Mouse (Mus musculus): ENCODE results near the gene Usp29. TPM values are rescaled to one million over a fixed set of nuclear protein-coding genes. Genes with fewer than 3 reads are reported as not detected.

The Usp29 gene
- total and polyA plus RNA-seq, 3 experiments = not detected

DNA sequence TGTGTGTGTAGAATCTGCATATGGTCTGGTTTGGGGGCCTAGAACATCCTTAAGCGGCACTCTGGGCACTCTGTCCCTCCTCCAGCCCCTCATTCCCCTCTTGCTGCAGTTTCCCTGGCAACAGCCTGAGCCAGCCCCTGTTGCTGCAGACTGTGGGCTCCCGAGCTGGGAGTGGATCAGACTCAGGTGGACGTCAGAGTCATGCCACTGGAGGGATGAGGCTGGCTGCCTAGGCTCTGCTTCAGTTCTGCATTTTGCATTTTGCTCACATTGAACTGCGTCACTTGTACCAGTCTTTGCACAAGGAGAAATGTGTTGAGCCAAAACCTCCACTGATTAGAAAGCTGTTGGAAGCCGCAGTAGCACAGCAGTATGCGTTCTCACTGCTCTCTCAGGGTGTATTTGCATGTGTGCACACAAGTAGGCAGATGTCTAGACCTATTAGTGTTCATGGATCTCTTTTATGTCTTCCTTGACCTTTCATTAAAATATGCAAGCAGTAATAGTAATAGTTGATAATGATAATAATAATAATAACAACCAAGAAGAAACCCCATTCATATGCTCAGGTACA, 151.2 kb downstream of the Usp29 start:
- DNase-seq (ENCODE audit: extremely low read depth) = no peak
- Histone ChIP-seq H3K36me3 (replicated peaks in 1 of 2; ENCODE audit: control insufficient read depth in 1 of 2, insufficient read depth in 1 of 2, low read length in 1 of 2) (no peaks in the 10 kb centered on the region), H3K27me3 (replicated peaks) (no peaks in the 10 kb centered on the region), H3K4me1 (ENCODE audit: control insufficient read depth in 1 of 2, insufficient read depth in 2 of 2) (no peaks in the 10 kb centered on the region), H3K4me2 (ENCODE audit: insufficient read depth, low read depth, poor library complexity, severe bottlenecking) (no peak overlapping the region), H3K4me3 (replicated peaks in 1 of 3; ENCODE audit: low read depth in 2 of 3, low read length in 2 of 3, poor library complexity in 1 of 3) (no peak overlapping the region), H3K9me3 (replicated peaks; ENCODE audit: low read length) (peaks cover 32% of the 10 kb centered on the region), H3K27ac (ENCODE audit: insufficient read depth, low read depth) (no peak overlapping the region), H3K9ac (ENCODE audit: insufficient read depth, low read depth) (no peak overlapping the region), H3K79me2 (replicated peaks; ENCODE audit: control insufficient read depth, extremely low read depth, insufficient read depth, poor library complexity, severe bottlenecking) (no peaks in the 10 kb centered on the region)
- in situ Hi-C loops (cut with MboI; ENCODE audit: low pct_ligation_motif_present, low pct_unique_long_range_greater_than_20kb, low sequenced_read_pairs) = no loop called here
- TF ChIP-seq PAX5 (IDR thresholded peaks at IDR 0.05; ENCODE audit: low read length) (no peak), CHD1 (IDR thresholded peaks at IDR 0.05; ENCODE audit: low read depth, low read length) (no peak), IRF4 (IDR thresholded peaks at IDR 0.05; ENCODE audit: low read depth, low read length) (no peak), ETS1 (conservative IDR thresholded peaks at IDR 0.05; ENCODE audit: low read depth, low read length) (no peak)
- dilution Hi-C loops (cut with MboI; ENCODE audit: extremely low pct_ligation_motif_present, extremely low pct_unique_long_range_greater_than_20kb, low sequenced_read_pairs) = no loop called here

DNA sequence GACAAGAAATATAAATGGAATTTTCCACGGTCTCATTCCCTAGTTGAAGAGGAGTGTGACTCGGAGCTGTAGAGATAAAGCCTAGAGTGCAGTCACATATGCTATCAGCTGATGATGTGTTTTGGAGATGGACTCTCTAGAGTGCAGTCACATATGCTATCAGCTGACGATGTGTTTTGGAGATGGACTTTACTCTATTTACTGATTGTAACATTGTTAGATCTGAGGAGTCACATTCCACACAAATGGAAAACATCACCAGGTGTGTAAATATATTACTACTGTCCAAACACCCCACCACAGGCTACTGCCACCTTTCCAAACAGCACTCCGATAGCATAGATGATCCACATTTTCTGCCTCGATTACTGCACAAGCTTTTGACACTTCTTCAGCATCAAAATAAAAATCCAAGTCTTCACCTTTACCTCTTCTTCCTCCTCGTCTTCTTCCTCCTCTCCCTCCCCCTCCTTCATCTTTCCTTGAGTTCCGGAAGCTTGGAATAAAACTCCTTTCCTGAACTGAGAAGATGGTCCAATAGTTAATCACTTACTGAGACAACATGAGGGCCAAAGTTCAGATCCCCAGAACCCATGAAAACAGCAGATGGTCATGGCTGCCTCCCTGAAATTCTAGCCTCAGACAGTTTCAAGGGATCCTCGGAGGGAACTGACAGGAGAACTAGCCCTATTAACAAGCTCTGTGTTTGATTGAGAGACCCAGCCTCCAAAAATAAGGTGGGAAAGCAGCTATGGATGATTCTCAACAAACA, 153.2 kb downstream of the Usp29 start:
- dilution Hi-C loops (cut with MboI; ENCODE audit: extremely low pct_ligation_motif_present, extremely low pct_unique_long_range_greater_than_20kb, low sequenced_read_pairs) = no loop called here
- no peak for DNase-seq (ENCODE audit: extremely low read depth)
- Histone ChIP-seq H3K27me3 (replicated peaks) (no peaks in the 10 kb centered on the region), H3K4me3 (replicated peaks in 1 of 3; ENCODE audit: low read depth in 2 of 3, low read length in 2 of 3, poor library complexity in 1 of 3) (no peak overlapping the region), H3K4me1 (ENCODE audit: control insufficient read depth in 1 of 2, insufficient read depth in 2 of 2) (no peaks in the 10 kb centered on the region), H3K9ac (ENCODE audit: insufficient read depth, low read depth) (no peak overlapping the region), H3K4me2 (ENCODE audit: insufficient read depth, low read depth, poor library complexity, severe bottlenecking) (no peak overlapping the region), H3K79me2 (replicated peaks; ENCODE audit: control insufficient read depth, extremely low read depth, insufficient read depth, poor library complexity, severe bottlenecking) (no peaks in the 10 kb centered on the region), H3K27ac (ENCODE audit: insufficient read depth, low read depth) (no peak overlapping the region), H3K9me3 (replicated peaks; ENCODE audit: low read length) (peaks cover 41% of the 10 kb centered on the region), H3K36me3 (replicated peaks in 1 of 2; ENCODE audit: control insufficient read depth in 1 of 2, insufficient read depth in 1 of 2, low read length in 1 of 2) (no peaks in the 10 kb centered on the region)
- TF ChIP-seq MAFK (IDR thresholded peaks at IDR 0.05; ENCODE audit: insufficient replicate concordance, low read length) (no peak), BHLHE40 (IDR thresholded peaks at IDR 0.05; ENCODE audit: low read depth, low read length) (no peak), GABPA (IDR thresholded peaks at IDR 0.05; ENCODE audit: insufficient replicate concordance, low read depth, low read length) (no peak), USF1 (IDR thresholded peaks at IDR 0.05; ENCODE audit: low read depth, low read length) (no peak), HCFC1 (IDR thresholded peaks at IDR 0.05; ENCODE audit: low read depth, low read length) (no peak), USF2 (conservative IDR thresholded peaks at IDR 0.05; ENCODE audit: low read depth, low read length) (no peak), ZC3H11A (IDR thresholded peaks at IDR 0.05; ENCODE audit: low read depth, low read length) (no peak)
- in situ Hi-C loops (cut with MboI; ENCODE audit: low pct_ligation_motif_present, low pct_unique_long_range_greater_than_20kb, low sequenced_read_pairs) = no loop called here

DNA sequence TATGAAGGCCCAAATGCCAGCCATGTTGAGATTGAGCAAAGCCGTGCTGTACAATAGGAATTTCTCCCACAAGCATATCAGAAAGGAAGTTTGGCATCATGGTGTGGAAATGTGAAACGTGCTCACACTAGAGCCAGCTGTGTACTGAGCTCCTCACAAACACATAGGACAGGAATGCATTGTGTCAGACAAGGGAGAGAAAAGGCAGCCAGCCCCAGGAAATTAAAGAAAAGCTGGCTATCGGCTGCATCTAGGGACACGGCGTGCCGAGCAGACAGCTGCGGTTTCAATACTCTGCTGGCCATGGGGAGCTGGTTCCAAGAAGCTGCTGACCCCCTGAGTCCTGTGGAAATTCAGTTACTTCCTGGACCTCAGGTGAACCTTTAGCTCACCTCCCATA, 155.0 kb downstream of the Usp29 start:
- H3K36me3 ChIP-seq (replicated peaks in 1 of 2; ENCODE audit: control insufficient read depth in 1 of 2, insufficient read depth in 1 of 2, low read length in 1 of 2) = no peaks in the 10 kb centered on the region
- in situ Hi-C loops (cut with MboI; ENCODE audit: low pct_ligation_motif_present, low pct_unique_long_range_greater_than_20kb, low sequenced_read_pairs) = no loop called here
- dilution Hi-C loops (cut with MboI; ENCODE audit: extremely low pct_ligation_motif_present, extremely low pct_unique_long_range_greater_than_20kb, low sequenced_read_pairs) = no loop called here

More for the DNA sequence above, 155.0 kb downstream of the Usp29 start:
- Histone ChIP-seq H3K9me3 (replicated peaks; ENCODE audit: low read length) (peaks cover 43% of the 10 kb centered on the region), H3K27ac (ENCODE audit: insufficient read depth, low read depth) (no peak overlapping the region), H3K4me3 (replicated peaks in 1 of 3; ENCODE audit: low read depth in 2 of 3, low read length in 2 of 3, poor library complexity in 1 of 3) (no peak overlapping the region), H3K27me3 (replicated peaks) (no peaks in the 10 kb centered on the region), H3K79me2 (replicated peaks; ENCODE audit: control insufficient read depth, extremely low read depth, insufficient read depth, poor library complexity, severe bottlenecking) (no peaks in the 10 kb centered on the region), H3K9ac (ENCODE audit: insufficient read depth, low read depth) (no peak overlapping the region), H3K4me1 (ENCODE audit: control insufficient read depth in 1 of 2, insufficient read depth in 2 of 2) (no peaks in the 10 kb centered on the region), H3K4me2 (ENCODE audit: insufficient read depth, low read depth, poor library complexity, severe bottlenecking) (no peak overlapping the region)
- no peak for DNase-seq (ENCODE audit: extremely low read depth)
- no peak for TF ChIP-seq ZNF384 (IDR thresholded peaks at IDR 0.05; ENCODE audit: low read depth, low read length)
- TF ChIP-seq ZC3H11A (IDR thresholded peaks at IDR 0.05; ENCODE audit: low read depth, low read length) = no peak
- no peak for TF ChIP-seq ELF1 (IDR thresholded peaks at IDR 0.05; ENCODE audit: low read depth, low read length)
- no peak for TF ChIP-seq CHD2 (IDR thresholded peaks at IDR 0.05; ENCODE audit: low read length)
- no peak for TF ChIP-seq SMC3 (IDR thresholded peaks at IDR 0.05; ENCODE audit: low read depth, low read length)
- TF ChIP-seq ZMIZ1 (IDR thresholded peaks at IDR 0.05; ENCODE audit: low read depth, low read length) = no peak
- no peak for TF ChIP-seq SIN3A (IDR thresholded peaks at IDR 0.05; ENCODE audit: low read length)
- TF ChIP-seq JUND (conservative IDR thresholded peaks at IDR 0.05; ENCODE audit: low read depth, low read length) = no peak
- no peak for TF ChIP-seq POLR2AphosphoS2 (IDR thresholded peaks at IDR 0.05; ENCODE audit: low read depth, low read length)
- TF ChIP-seq TCF12 (IDR thresholded peaks at IDR 0.05; ENCODE audit: low read depth, low read length) = no peak

All from CH12.LX (cell line).